Mouse (Mus musculus) heart, postnatal 0 days (tissue): ENCODE measurements at regions not wholly inside any gene's neighbourhood (a gene's known extent, or its start where the extent isn't known, plus 50 kb on each side); places are given as distances from the start of the nearest gene placed in this dataset.

ENCODE experiments used
- ATAC-seq: fragments of 200-750 bp; cut with Nextera tagmentation; 2 replicates; pipeline ENCODE4 v1.8.0; 2017; ENCODE audit warnings: low read depth, moderate number of reproducible peaks, moderate library complexity; ENCODE audit not compliant: insufficient read depth
- DNase-seq: peaks from one replicate; pipeline ENCODE4 v3.0.0-alpha.2; 2016; ENCODE audit warnings: low spot score
- H3K27ac ChIP-seq: fragments of 300-500 bp; sonication (generic); 2 replicates; pipeline ENCODE4 v1.5.1; 2014; ENCODE audit warnings: low read depth, mild to moderate bottlenecking
- H3K27me3 ChIP-seq: fragments of 300-500 bp; sonication (generic); 2 replicates; pipeline ENCODE4 v1.6.1; 2014; ENCODE audit warnings: low read length, mixed read lengths; ENCODE audit not compliant: control insufficient read depth, insufficient read depth
- H3K36me3 ChIP-seq: fragments of 300-500 bp; sonication (generic); replicated peaks from 2 replicates; pipeline ENCODE4 v1.6.1; 2014; ENCODE audit warnings: low read length, mixed read lengths; ENCODE audit not compliant: control insufficient read depth, insufficient read depth
- H3K4me1 ChIP-seq: fragments of 300-500 bp; sonication (generic); 2 replicates; pipeline ENCODE4 v1.6.1; 2014; ENCODE audit warnings: antibody characterized with exemption; ENCODE audit not compliant: control insufficient read depth, insufficient read depth
- H3K4me2 ChIP-seq: fragments of 300-500 bp; sonication (generic); 2 replicates; pipeline ENCODE4 v1.6.1; 2014; ENCODE audit warnings: low read depth, mild to moderate bottlenecking, low read length, moderate library complexity
- H3K4me3 ChIP-seq: fragments of 300-500 bp; sonication (generic); 2 replicates; pipeline ENCODE4 v1.5.1; 2014; ENCODE audit warnings: low read depth, low read length
- H3K9ac ChIP-seq: fragments of 300-500 bp; sonication (generic); replicated peaks from 2 replicates; pipeline ENCODE4 v1.6.1; 2014; ENCODE audit warnings: low read depth, low read length, mixed read lengths
- H3K9me3 ChIP-seq: fragments of 300-500 bp; sonication (generic); replicated peaks from 2 replicates; pipeline ENCODE4 v1.6.1; 2016; ENCODE audit warnings: low read length; ENCODE audit not compliant: control insufficient read depth
- CTCF ChIP-seq: IDR thresholded peaks from 2 replicates; pipeline ENCODE4 v1.5.1; 2016; ENCODE audit warnings: antibody characterized with exemption, control low read depth, low read depth
- EP300 ChIP-seq: IDR thresholded peaks from 2 replicates; pipeline ENCODE4 v1.6.1; 2016; ENCODE audit warnings: antibody characterized with exemption, low read depth
- WGBS: fragments of 180-500 bp; shearing (Covaris S2); extraction: QIAGEN DNeasy Blood & Tissue Kit; methylation state at CpG from one replicate; pipeline ENCODE4 v1.1.7; 2014; 5-methylcytosine and 5-hydroxymethylcytosine counted together

DNA sequence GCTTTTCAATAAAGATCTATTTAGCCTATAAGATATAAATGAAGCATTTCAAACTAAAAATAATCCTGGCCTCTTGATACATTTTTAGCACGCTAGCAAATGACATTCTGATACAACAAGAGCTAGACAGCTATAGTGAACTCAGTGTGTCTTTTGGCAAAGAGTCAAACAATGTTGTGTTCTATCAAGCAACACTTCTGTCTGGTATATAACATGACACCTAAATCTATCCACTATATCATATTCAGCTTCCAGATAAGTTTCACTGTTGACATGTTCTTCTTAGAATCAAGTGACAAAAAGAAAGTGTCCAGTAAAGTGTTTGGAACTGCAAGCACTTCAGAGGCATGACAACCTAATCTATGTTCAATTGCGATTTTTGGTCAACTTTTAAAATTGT lies 158.2 kb upstream of the Ptprk start:
- peak; percentile 51 for ATAC-seq
- H3K4me3 ChIP-seq = no peak overlapping the region
- TF ChIP-seq EP300 (no peak), CTCF (no peak)
- H3K9me3 ChIP-seq = no peaks in the 10 kb centered on the region
- no peak overlapping the region for H3K4me2 ChIP-seq
- peak; percentile 41 for DNase-seq
- H3K9ac ChIP-seq = no peak overlapping the region
- no peaks in the 10 kb centered on the region for H3K27me3 ChIP-seq
- 17% methylated on average over 2 of the region's 2 CpGs for WGBS
- no peaks in the 10 kb centered on the region for H3K36me3 ChIP-seq
- H3K4me1 ChIP-seq = no peaks in the 10 kb centered on the region
- H3K27ac ChIP-seq = peak overlapping the region; percentile 48; the same call in 1 of the 2 replicates

DNA sequence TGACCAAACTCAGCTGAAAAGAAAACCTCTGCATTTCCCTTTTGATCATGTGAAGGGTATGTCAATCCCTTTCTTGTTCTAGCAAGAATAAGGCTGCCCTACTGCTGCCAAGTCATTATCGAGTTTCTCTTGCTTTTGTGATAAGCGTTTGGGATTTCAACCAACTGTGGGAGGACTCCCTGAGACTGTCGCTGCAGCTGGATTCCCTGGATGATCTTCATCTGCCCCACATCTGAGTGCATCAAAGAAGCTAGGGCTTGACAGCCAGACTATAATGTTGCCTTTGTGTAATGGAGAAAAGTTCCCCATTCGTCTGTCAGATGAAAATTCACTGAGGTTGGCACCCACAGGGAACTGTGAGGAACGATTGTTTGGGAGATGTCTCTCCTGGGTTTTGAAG lies 147.4 kb upstream of the Ptprk start:
- ATAC-seq = no peak
- Histone ChIP-seq H3K27me3 (no peaks in the 10 kb centered on the region), H3K4me2 (no peak overlapping the region), H3K27ac (no peak overlapping the region), H3K9me3 (no peaks in the 10 kb centered on the region), H3K36me3 (no peaks in the 10 kb centered on the region), H3K9ac (no peak overlapping the region), H3K4me1 (peaks cover 7% of the 10 kb centered on the region; the same call in 1 of the 2 replicates), H3K4me3 (no peak overlapping the region)
- WGBS = 27% methylated on average over 5 of the region's 5 CpGs
- TF ChIP-seq EP300 (no peak), CTCF (no peak)
- no peak for DNase-seq

DNA sequence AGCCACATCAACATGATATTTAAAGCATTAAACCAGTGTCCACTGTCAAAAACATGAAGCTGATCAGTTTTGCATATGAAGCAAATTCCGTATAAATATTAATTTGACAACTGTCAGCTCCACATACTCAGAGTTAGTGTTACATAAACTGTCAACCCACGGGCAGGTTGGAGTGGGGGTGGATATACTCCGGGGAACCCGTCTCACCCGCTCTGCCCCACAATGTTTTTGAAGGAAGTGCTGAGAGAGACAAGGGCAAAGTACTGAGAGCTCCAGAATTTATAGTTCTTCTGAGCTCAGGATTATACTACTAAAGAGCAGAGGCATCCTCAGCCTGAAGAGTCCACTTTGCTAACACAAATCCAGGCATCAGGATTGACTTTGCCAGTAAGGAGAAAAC lies 132.5 kb upstream of the Ptprk start:
- Histone ChIP-seq H3K9me3 (no peaks in the 10 kb centered on the region), H3K4me2 (no peak overlapping the region), H3K9ac (no peak overlapping the region), H3K27ac (no peak overlapping the region), H3K4me1 (no peaks in the 10 kb centered on the region), H3K36me3 (no peaks in the 10 kb centered on the region), H3K27me3 (no peaks in the 10 kb centered on the region), H3K4me3 (no peak overlapping the region)
- DNase-seq (no peak), ATAC-seq (no peak)
- TF ChIP-seq CTCF (no peak), EP300 (no peak)
- 82% methylated on average over 5 of the region's 5 CpGs for WGBS

DNA sequence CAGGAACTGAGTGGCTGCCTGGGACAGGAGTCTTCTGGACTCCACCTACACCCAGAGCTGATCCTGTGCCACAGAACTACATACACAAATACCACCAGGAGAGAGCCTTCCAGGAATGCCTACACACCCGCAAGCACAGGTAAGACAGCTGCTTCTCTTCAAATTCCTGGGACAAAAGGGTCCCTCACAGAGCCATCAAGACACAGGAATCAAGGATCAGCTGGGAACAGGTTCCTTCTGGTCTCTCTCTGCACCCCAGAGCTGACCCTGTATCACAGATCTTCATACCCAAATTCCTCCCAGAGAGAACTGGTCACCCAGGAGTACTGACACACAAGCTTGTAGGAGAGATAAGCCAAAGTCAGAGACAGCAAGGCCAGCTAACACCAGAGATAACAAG lies 125.5 kb upstream of the Ptprk start:
- Histone ChIP-seq H3K36me3 (no peaks in the 10 kb centered on the region), H3K9me3 (no peaks in the 10 kb centered on the region), H3K4me1 (no peaks in the 10 kb centered on the region), H3K9ac (no peak overlapping the region), H3K27me3 (no peaks in the 10 kb centered on the region), H3K27ac (no peak overlapping the region), H3K4me3 (no peak overlapping the region), H3K4me2 (no peak overlapping the region)
- WGBS = 93% methylated on average over 1 of the region's 1 CpGs
- TF ChIP-seq EP300 (no peak), CTCF (no peak)
- DNase-seq = no peak
- no peak for ATAC-seq

DNA sequence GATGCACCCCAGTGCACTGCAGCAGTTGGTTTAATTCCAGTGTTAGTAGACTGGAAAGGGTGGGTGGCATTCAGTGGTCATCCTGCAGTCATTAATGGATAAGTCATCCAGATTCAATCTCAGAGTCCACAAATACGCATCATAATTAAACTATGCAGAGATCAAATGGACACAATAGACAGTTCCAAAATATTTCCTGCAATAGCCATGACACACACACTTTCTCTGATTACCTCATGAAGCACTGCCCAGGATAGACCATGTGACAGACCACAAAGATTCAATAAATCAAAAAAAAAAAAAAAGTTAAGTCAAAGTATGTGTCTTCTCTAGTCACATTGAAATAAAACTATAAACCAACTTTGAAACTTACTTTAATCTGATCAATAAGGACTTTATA lies 106.4 kb upstream of the Ptprk start:
- DNase-seq (no peak), ATAC-seq (no peak)
- no peaks in the 10 kb centered on the region for H3K9me3 ChIP-seq
- H3K36me3 ChIP-seq = no peaks in the 10 kb centered on the region
- no peak overlapping the region for H3K4me3 ChIP-seq
- H3K4me2 ChIP-seq = no peak overlapping the region
- H3K4me1 ChIP-seq = no peaks in the 10 kb centered on the region
- 89% methylated on average over 1 of the region's 1 CpGs for WGBS
- TF ChIP-seq EP300 = no peak
- TF ChIP-seq CTCF = no peak
- no peak overlapping the region for H3K9ac ChIP-seq
- H3K27ac ChIP-seq = no peak overlapping the region
- no peaks in the 10 kb centered on the region for H3K27me3 ChIP-seq

DNA sequence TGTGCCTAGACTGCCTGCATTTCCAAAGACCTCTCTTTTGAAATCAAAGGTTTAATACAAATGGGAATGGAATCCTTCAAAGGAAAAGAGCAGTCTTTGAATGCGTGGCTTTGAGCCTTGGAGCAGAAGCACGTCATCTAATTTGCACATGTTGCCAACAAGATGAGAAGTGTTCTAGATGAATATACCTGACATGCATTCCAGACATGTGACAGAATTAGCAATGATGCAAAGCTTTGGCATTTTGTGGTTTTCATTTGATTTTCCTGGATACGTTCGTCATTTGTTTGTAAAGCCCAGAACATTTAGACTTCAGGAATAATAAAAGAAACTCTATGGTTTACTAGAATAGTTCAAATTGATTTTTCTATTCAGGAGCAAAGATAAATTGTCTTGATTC lies 90.6 kb upstream of the Ptprk start:
- H3K4me2 ChIP-seq = no peak overlapping the region
- no peaks in the 10 kb centered on the region for H3K27me3 ChIP-seq
- H3K4me3 ChIP-seq = no peak overlapping the region
- ATAC-seq = no peak
- TF ChIP-seq CTCF (no peak), EP300 (no peak)
- H3K9me3 ChIP-seq = no peaks in the 10 kb centered on the region
- WGBS = 89% methylated on average over 4 of the region's 4 CpGs
- no peak for DNase-seq
- no peaks in the 10 kb centered on the region for H3K36me3 ChIP-seq
- H3K4me1 ChIP-seq = peaks cover 22% of the 10 kb centered on the region
- H3K27ac ChIP-seq = no peak overlapping the region
- H3K9ac ChIP-seq = no peak overlapping the region
